Mouse (Mus musculus): ENCODE results near the gene Fbxl8. TPM values are rescaled to one million over a fixed set of nuclear protein-coding genes. Genes with fewer than 3 reads are reported as not detected.
A peak's percentile ranks its signal among the peaks of the same experiment; 100 is the strongest.

The Fbxl8 gene
- polyA plus RNA-seq, 1 experiment, result 3.7 TPM

GRCm38 (mm10) chr8:105282239-105282638, 17.8 kb downstream of the Fbxl8 start:
- TF ChIP-seq CTCF (IDR thresholded peaks at IDR 0.05; ENCODE audit: control insufficient read depth, insufficient read depth, low read length) (no peak), POLR2A (IDR thresholded peaks at IDR 0.05; ENCODE audit: borderline replicate concordance, control insufficient read depth, low read depth, low read length) (no peak)
- WGBS, result 60% methylated on average over 4 of the region's 4 CpGs
- peaks cover 1% of the 10 kb centered on the region for H3K4me1 ChIP-seq (ENCODE audit: control insufficient read depth, insufficient read depth, low read length)

GRCm38 (mm10) chr8:105283074-105283473, 18.6 kb downstream of the Fbxl8 start:
- no peak overlapping the region for H3K4me3 ChIP-seq (replicated peaks; ENCODE audit: control insufficient read depth, low read depth, low read length)
- WGBS, result 61% methylated on average over 23 of the region's 23 CpGs
- TF ChIP-seq POLR2A (IDR thresholded peaks at IDR 0.05; ENCODE audit: borderline replicate concordance, control insufficient read depth, low read depth, low read length) (no peak), CTCF (IDR thresholded peaks at IDR 0.05; ENCODE audit: control insufficient read depth, insufficient read depth, low read length) (peak; percentile 78)
- H3K4me1 ChIP-seq (ENCODE audit: control insufficient read depth, insufficient read depth, low read length), result peaks cover 1% of the 10 kb centered on the region
- H3K27ac ChIP-seq (ENCODE audit: control insufficient read depth, insufficient read depth, low read depth, low read length, poor library complexity), result no peak overlapping the region

More at GRCm38 (mm10) chr8:105282239-105282638, 17.8 kb downstream of the Fbxl8 start:
- Histone ChIP-seq H3K27ac (ENCODE audit: control insufficient read depth, insufficient read depth, low read depth, low read length, poor library complexity) (no peak overlapping the region), H3K4me3 (replicated peaks; ENCODE audit: control insufficient read depth, low read depth, low read length) (no peak overlapping the region)

GRCm38 (mm10) chr8:105285514-105285913, 21.1 kb downstream of the Fbxl8 start:
- WGBS, result 84% methylated on average over 12 of the region's 12 CpGs
- H3K4me3 ChIP-seq (replicated peaks; ENCODE audit: control insufficient read depth, low read depth, low read length), result no peak overlapping the region
- TF ChIP-seq CTCF (IDR thresholded peaks at IDR 0.05; ENCODE audit: control insufficient read depth, insufficient read depth, low read length) (no peak), POLR2A (IDR thresholded peaks at IDR 0.05; ENCODE audit: borderline replicate concordance, control insufficient read depth, low read depth, low read length) (no peak)
- no peak overlapping the region for H3K27ac ChIP-seq (ENCODE audit: control insufficient read depth, insufficient read depth, low read depth, low read length, poor library complexity)
- H3K4me1 ChIP-seq (ENCODE audit: control insufficient read depth, insufficient read depth, low read length), result peaks cover 4% of the 10 kb centered on the region

GRCm38 (mm10) chr8:105286907-105287306, 22.5 kb downstream of the Fbxl8 start:
- peaks cover 4% of the 10 kb centered on the region for H3K4me1 ChIP-seq (ENCODE audit: control insufficient read depth, insufficient read depth, low read length)
- TF ChIP-seq POLR2A (IDR thresholded peaks at IDR 0.05; ENCODE audit: borderline replicate concordance, control insufficient read depth, low read depth, low read length) (no peak), CTCF (IDR thresholded peaks at IDR 0.05; ENCODE audit: control insufficient read depth, insufficient read depth, low read length) (no peak)
- H3K27ac ChIP-seq (ENCODE audit: control insufficient read depth, insufficient read depth, low read depth, low read length, poor library complexity), result no peak overlapping the region
- WGBS, result 79% methylated on average over 4 of the region's 4 CpGs
- H3K4me3 ChIP-seq (replicated peaks; ENCODE audit: control insufficient read depth, low read depth, low read length), result no peak overlapping the region

GRCm38 (mm10) chr8:105288231-105288630, 23.8 kb downstream of the Fbxl8 start:
- 90% methylated on average over 5 of the region's 5 CpGs for WGBS
- no peak overlapping the region for H3K27ac ChIP-seq (ENCODE audit: control insufficient read depth, insufficient read depth, low read depth, low read length, poor library complexity)

GRCm38 (mm10) chr8:105288958-105289732, 24.7 kb downstream of the Fbxl8 start:
- peaks cover 4% of the 10 kb centered on the region for H3K4me1 ChIP-seq (ENCODE audit: control insufficient read depth, insufficient read depth, low read length)
- under 1% methylated on average over 53 of the region's 53 CpGs for WGBS
- H3K4me3 ChIP-seq (replicated peaks; ENCODE audit: control insufficient read depth, low read depth, low read length), result peak overlapping the region; percentile 80
- TF ChIP-seq POLR2A (IDR thresholded peaks at IDR 0.05; ENCODE audit: borderline replicate concordance, control insufficient read depth, low read depth, low read length), result peak; percentile 66; the same call in 1 of the 2 replicates
- TF ChIP-seq CTCF (IDR thresholded peaks at IDR 0.05; ENCODE audit: control insufficient read depth, insufficient read depth, low read length), result peak; percentile 18; the same call in 1 of the 2 replicates
- peak overlapping the region; percentile 51 for H3K27ac ChIP-seq (ENCODE audit: control insufficient read depth, insufficient read depth, low read depth, low read length, poor library complexity)

More at GRCm38 (mm10) chr8:105288231-105288630, 23.8 kb downstream of the Fbxl8 start:
- TF ChIP-seq POLR2A (IDR thresholded peaks at IDR 0.05; ENCODE audit: borderline replicate concordance, control insufficient read depth, low read depth, low read length) (no peak), CTCF (IDR thresholded peaks at IDR 0.05; ENCODE audit: control insufficient read depth, insufficient read depth, low read length) (no peak)
- H3K4me3 ChIP-seq (replicated peaks; ENCODE audit: control insufficient read depth, low read depth, low read length), result no peak overlapping the region
- H3K4me1 ChIP-seq (ENCODE audit: control insufficient read depth, insufficient read depth, low read length), result peaks cover 4% of the 10 kb centered on the region

GRCm38 (mm10) chr8:105289805-105290460, 25.5 kb downstream of the Fbxl8 start, which contains the start of gene 4931428F04Rik:
TSS of gene 4931428F04Rik (minus strand) at chr8:105289864.
- TF ChIP-seq CTCF (IDR thresholded peaks at IDR 0.05; ENCODE audit: control insufficient read depth, insufficient read depth, low read length) (peak; percentile 57; the same call in 1 of the 2 replicates), POLR2A (IDR thresholded peaks at IDR 0.05; ENCODE audit: borderline replicate concordance, control insufficient read depth, low read depth, low read length) (no peak)
- peak within 1 kb of the TSS; percentile 80 for H3K4me3 ChIP-seq (replicated peaks; ENCODE audit: control insufficient read depth, low read depth, low read length)
- H3K27ac ChIP-seq (ENCODE audit: control insufficient read depth, insufficient read depth, low read depth, low read length, poor library complexity), result peak within 1 kb of the TSS; percentile 51
- peaks cover 4% of the 10 kb centered on the region for H3K4me1 ChIP-seq (ENCODE audit: control insufficient read depth, insufficient read depth, low read length)
- WGBS, result 5% methylated on average over 43 of the region's 43 CpGs
